Mouse (Mus musculus) thymus, postnatal 0 days (tissue): Measurements from ENCODE around the gene Scfd2. TPM values are rescaled to one million over a fixed set of nuclear protein-coding genes. Genes with fewer than 3 reads are reported as not detected.

Source experiments
- DNase-seq: peaks from one replicate; pipeline ENCODE4 v3.0.0-alpha.2; 2015; ENCODE audit warnings: low spot score
- polyA plus RNA-seq: library from polyadenylated mRNA; unstranded; fragments of >200 nt; fragmentation: Nextera tagmentation; extraction: Ambion mirVana; gene quantifications from 2 replicates; pipeline ENCODE4 v1.2.1, GENCODE M21; 2015

Scfd2 gene
- polyA plus RNA-seq, 1 experiment from 2014 or later: 23.5 TPM

- DNase-seq: no peak
Measured at GRCm38 (mm10) chr5:74313542-74313941, 218.0 kb downstream of the Scfd2 start.

GRCm38 (mm10) chr5:74311865-74312264 is 219.7 kb downstream of the Scfd2 start:
- no peak for DNase-seq

DNA sequence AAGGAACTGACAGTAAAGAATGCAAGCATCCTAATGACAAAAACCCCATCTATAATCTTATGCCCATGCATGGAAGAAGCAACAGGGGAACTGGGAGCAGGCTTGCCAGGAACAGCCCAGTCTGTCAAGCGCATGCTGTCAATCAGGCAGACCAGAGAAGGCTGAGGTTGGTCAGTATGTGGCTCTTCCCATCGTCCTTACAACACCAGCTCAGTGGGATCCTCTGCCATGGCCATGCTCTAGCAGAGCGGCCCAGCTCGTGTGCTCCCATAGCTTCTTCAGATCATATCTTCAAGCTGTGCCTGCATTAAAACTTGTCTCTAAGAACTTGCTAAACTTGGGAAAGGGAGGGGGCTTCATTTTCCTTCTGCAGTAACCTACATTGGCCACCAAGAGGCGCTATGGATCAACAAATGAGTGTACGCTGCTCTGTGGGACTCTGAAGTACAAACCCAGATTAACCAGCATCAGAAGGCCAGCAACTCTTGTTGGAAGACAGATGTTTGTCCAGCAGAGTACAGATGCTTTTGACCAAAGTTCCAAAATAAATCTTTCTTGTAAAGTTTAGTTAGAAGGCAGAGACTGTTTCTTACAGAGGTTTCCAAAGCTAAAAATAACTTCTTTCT is 220.2 kb downstream of the Scfd2 start:
- peak; percentile 70 for DNase-seq

DNA sequence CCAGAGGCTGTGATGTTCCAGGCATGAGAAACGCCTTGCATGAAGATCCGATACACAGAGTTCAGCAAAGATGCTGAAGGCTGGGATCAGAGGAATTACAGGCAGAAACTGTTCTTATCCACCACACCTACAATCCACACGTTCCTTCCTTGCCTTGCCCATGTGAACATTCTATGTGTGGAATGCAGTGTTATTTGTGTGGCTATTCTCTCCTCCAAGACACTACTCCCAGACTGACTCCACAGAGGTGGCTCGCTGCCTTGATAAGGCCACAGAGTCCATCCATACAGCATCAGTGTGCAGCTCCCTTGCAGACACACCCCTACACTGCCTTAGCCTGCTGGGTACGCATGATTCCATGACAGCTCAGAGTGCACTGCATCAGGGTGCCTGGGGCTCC is 221.5 kb downstream of the Scfd2 start:
- no peak for DNase-seq

GRCm38 (mm10) chr5:74307242-74307641 is 224.3 kb downstream of the Scfd2 start:
- no peak for DNase-seq

GRCm38 (mm10) chr5:74305533-74306189 is 225.9 kb downstream of the Scfd2 start:
- DNase-seq: no peak

DNA sequence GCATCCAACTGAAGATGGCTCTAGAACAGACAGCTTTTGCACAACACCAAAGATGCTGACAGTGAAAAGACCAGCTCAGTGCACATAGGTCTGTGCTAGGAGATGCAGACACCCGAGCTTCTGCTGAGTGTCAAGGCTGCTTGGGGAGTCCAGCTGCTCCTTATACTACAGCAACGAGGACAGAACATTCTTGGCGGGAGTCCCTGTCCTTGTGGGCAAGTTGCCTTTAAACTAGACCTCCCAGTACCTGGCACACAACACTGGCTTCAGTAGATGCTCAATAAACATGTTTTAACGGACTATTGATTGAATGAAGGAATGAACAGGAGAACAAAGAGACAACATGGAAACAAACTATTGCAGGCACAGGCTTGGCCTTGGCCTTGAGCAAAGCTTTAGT is 226.8 kb downstream of the Scfd2 start:
- DNase-seq: no peak

GRCm38 (mm10) chr5:74302331-74302730 is 229.2 kb downstream of the Scfd2 start:
- no peak for DNase-seq

GRCm38 (mm10) chr5:74301443-74301842 is 230.1 kb downstream of the Scfd2 start:
- no peak for DNase-seq

DNA sequence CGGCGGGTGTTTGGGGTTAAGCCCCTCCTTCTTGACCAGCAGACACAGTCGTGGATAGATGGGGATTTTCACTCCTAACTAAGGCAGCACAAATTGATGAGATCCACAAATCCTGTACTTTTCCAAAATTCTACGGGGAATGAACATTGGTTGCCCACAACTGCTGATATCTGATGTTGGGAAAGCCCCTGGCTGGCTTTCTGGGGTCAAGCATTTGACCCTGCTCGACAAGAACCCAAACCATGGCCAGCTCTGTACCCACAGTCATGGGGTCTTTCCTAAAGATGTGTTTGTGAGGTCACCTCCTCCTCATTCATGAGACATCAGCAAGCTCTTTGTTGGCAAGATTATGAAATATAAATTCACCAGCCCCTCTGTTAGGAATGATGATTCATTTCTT is 230.6 kb downstream of the Scfd2 start:
- no peak for DNase-seq

GRCm38 (mm10) chr5:74300140-74300539 is 231.4 kb downstream of the Scfd2 start:
- no peak for DNase-seq

GRCm38 (mm10) chr5:74297113-74297512 is 234.4 kb downstream of the Scfd2 start:
- peak; percentile 35 for DNase-seq

DNA sequence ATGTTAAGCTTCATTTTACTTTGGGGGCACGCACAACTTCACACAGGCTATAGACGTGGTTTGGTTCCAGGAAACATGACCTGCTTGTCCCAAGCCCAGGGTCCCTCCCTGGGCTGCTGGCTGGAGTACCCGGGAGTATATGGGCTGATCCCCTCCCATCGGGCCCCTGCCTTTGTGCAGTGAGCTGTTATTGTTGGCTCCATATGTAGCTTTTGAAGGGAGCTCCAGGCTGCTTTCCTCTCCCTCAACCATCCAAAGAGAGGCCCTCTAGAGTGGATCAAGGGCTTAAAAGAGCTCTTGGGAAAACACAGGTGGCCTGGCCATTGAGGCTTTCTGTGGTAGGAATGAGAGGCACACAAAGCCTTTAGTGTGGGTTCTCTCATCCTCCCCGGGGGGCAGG is 235.5 kb downstream of the Scfd2 start:
- no peak for DNase-seq

DNA sequence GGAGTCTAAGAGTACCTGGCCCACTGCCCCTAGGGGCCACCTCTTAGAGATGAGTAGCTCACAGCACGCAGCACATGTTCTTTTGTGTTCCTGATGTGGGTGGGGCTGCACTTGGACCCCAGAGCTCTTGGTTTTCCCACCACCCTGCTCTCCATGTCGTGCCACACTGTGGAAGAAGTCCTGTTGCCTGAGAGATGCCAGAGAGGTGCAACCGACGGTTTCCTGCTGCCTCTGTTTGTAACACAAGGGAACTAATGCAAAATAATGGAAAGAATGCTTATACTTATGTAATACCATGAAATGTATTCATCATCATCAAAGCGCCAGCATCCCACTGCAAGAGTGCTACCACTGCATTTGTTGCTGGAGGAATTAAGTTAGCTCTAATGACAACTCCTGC is 238.0 kb downstream of the Scfd2 start:
- DNase-seq: no peak

DNA sequence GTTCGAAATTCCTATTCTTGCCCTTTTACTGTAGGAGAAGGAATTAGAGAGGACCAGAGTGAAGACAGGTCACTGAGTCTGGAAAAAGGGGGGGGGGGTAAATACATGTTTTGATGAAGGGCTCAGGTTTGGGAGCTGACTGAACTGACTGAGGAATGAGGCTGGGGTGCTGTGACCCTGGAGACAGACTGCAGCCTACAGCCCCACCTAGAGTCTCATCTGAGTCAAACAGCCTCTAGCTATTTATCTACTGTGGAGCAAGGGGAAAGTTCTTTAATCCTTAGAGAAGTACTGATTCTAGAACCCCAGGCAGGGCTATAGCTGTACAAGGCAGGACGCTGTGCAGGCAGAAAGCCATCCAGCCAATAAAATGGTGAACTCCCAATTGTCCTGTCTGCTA is 239.5 kb downstream of the Scfd2 start:
- no peak for DNase-seq

GRCm38 (mm10) chr5:74291575-74291974 is 240.0 kb downstream of the Scfd2 start:
- DNase-seq: no peak

GRCm38 (mm10) chr5:74289957-74290356 is 241.6 kb downstream of the Scfd2 start:
- no peak for DNase-seq

- DNase-seq: no peak
Measured at GRCm38 (mm10) chr5:74288206-74288605, 243.4 kb downstream of the Scfd2 start.

DNA sequence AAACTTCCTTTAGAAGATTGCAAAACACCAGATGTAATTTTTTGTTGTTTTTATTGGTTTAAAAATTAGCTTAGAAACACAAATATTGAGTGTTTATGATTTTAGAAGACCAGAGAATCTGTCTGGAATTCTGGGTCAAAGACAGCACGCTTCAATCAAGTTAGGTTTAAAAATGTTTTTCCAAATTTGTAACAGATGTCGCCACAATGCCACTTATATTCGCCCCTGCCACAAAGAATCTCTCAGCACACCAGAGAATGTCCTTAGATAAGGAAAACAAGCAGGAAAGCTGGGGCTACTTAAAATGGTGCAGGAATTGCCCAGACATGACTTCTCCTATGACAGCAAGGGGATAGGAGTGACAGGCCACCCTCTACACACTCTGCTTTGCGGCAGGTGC is 245.3 kb downstream of the Scfd2 start:
- no peak for DNase-seq

- no peak for DNase-seq
Measured at GRCm38 (mm10) chr5:74285764-74286163, 245.8 kb downstream of the Scfd2 start.

DNA sequence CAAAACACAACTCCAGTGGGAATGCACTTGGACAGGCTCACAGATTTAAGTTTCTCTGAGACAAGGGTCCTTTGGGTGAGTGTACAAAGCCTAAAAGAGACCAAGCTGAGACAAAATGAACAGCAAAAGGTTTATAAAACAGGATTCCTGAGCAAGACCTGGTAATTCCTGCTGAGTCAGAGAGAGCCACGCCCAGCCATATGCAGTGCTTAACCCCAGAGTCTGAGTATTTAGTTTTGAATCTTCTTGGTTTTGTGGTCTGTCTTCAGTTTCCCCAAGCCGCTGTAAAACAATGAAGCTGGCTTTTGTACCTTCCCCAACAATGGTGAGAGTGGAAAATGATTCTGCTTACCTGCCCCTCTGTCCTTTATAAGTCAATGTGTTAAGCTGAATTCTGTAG is 246.3 kb downstream of the Scfd2 start:
- no peak for DNase-seq

GRCm38 (mm10) chr5:74283545-74283944 is 248.0 kb downstream of the Scfd2 start:
- DNase-seq: peak; percentile 51

- no peak for DNase-seq
Measured at GRCm38 (mm10) chr5:74281480-74281879, 250.1 kb downstream of the Scfd2 start.
